Mouse (Mus musculus): Measurements from ENCODE around the gene Foxi1. TPM values are rescaled to one million over a fixed set of nuclear protein-coding genes. Genes with fewer than 3 reads are reported as not detected.
"Not testable (repeated sequence)": the region's sequence is repeated elsewhere in the genome, so short reads cannot be mapped to it uniquely, and the experiment has no call there.

The Foxi1 gene
- polyA plus RNA-seq, 1 experiment = not detected

GRCm38 (mm10) chr11:34227180-34227579, 19.3 kb upstream of the Foxi1 start:
- WGBS = 83% methylated on average over 1 of the region's 1 CpGs
- TF ChIP-seq POLR2A (IDR thresholded peaks at IDR 0.05; ENCODE audit: low read depth, low read length) (no peak), CTCF (IDR thresholded peaks at IDR 0.05; ENCODE audit: extremely low read depth, insufficient read depth, insufficient read length, insufficient replicate concordance) (no peak)
- Histone ChIP-seq H3K4me3 (ENCODE audit: extremely low read depth, insufficient read depth, insufficient read length) (no peak overlapping the region), H3K27ac (ENCODE audit: insufficient read depth, low read length) (no peak overlapping the region), H3K4me1 (ENCODE audit: control insufficient read depth, insufficient read depth, insufficient read length) (no peaks in the 10 kb centered on the region), H3K27me3 (ENCODE audit: control insufficient read depth, insufficient read depth, low read length) (no peaks in the 10 kb centered on the region), H3K36me3 (ENCODE audit: control insufficient read depth, insufficient read depth, low read length) (peaks cover 35% of the 10 kb centered on the region)
- no peak for DNase-seq (ENCODE audit: low read depth in 1 of 2, low spot score in 2 of 2)

- not testable (repeated sequence) for H3K4me3 ChIP-seq (ENCODE audit: extremely low read depth, insufficient read depth, insufficient read length); DNase-seq (ENCODE audit: low read depth in 1 of 2, low spot score in 2 of 2); H3K4me1 ChIP-seq (ENCODE audit: control insufficient read depth, insufficient read depth, insufficient read length); H3K36me3 ChIP-seq (ENCODE audit: control insufficient read depth, insufficient read depth, low read length); H3K27ac ChIP-seq (ENCODE audit: insufficient read depth, low read length); H3K27me3 ChIP-seq (ENCODE audit: control insufficient read depth, insufficient read depth, low read length)
- WGBS = 70% methylated on average over 4 of the region's 4 CpGs
These were observed 12.7 kb upstream of the Foxi1 start for GRCm38 (mm10) chr11:34220596-34220995.

GRCm38 (mm10) chr11:34212853-34213252, 5.0 kb upstream of the Foxi1 start:
- peak in 1 of 2 experiments; percentile 18 for DNase-seq (ENCODE audit: low read depth in 1 of 2, low spot score in 2 of 2)
- no peaks in the 10 kb centered on the region for H3K36me3 ChIP-seq (ENCODE audit: control insufficient read depth, insufficient read depth, low read length)
- no peaks in the 10 kb centered on the region for H3K4me1 ChIP-seq (ENCODE audit: control insufficient read depth, insufficient read depth, insufficient read length)
- no peaks in the 10 kb centered on the region for H3K27me3 ChIP-seq (ENCODE audit: control insufficient read depth, insufficient read depth, low read length)
- no peak for TF ChIP-seq CTCF (IDR thresholded peaks at IDR 0.05; ENCODE audit: extremely low read depth, insufficient read depth, insufficient read length, insufficient replicate concordance)
- no peak for TF ChIP-seq POLR2A (IDR thresholded peaks at IDR 0.05; ENCODE audit: low read depth, low read length)
- 18% methylated on average over 5 of the region's 5 CpGs for WGBS
- H3K4me3 ChIP-seq (ENCODE audit: extremely low read depth, insufficient read depth, insufficient read length) = no peak overlapping the region
- no peak overlapping the region for H3K27ac ChIP-seq (ENCODE audit: insufficient read depth, low read length)

- 50% methylated on average over 1 of the region's 1 CpGs for WGBS
- H3K36me3 ChIP-seq (ENCODE audit: control insufficient read depth, insufficient read depth, low read length) = no peaks in the 10 kb centered on the region
- no peak for DNase-seq (ENCODE audit: low read depth in 1 of 2, low spot score in 2 of 2)
- H3K4me3 ChIP-seq (ENCODE audit: extremely low read depth, insufficient read depth, insufficient read length) = no peak overlapping the region
- TF ChIP-seq CTCF (IDR thresholded peaks at IDR 0.05; ENCODE audit: extremely low read depth, insufficient read depth, insufficient read length, insufficient replicate concordance) = no peak
- no peak for TF ChIP-seq POLR2A (IDR thresholded peaks at IDR 0.05; ENCODE audit: low read depth, low read length)
- no peak overlapping the region for H3K27ac ChIP-seq (ENCODE audit: insufficient read depth, low read length)
- H3K4me1 ChIP-seq (ENCODE audit: control insufficient read depth, insufficient read depth, insufficient read length) = no peaks in the 10 kb centered on the region
- H3K27me3 ChIP-seq (ENCODE audit: control insufficient read depth, insufficient read depth, low read length) = no peaks in the 10 kb centered on the region
These were observed 5.1 kb downstream of the Foxi1 start for GRCm38 (mm10) chr11:34202769-34203168.

- no peaks in the 10 kb centered on the region for H3K36me3 ChIP-seq (ENCODE audit: control insufficient read depth, insufficient read depth, low read length)
- TF ChIP-seq CTCF (IDR thresholded peaks at IDR 0.05; ENCODE audit: extremely low read depth, insufficient read depth, insufficient read length, insufficient replicate concordance) (no peak), POLR2A (IDR thresholded peaks at IDR 0.05; ENCODE audit: low read depth, low read length) (no peak)
- H3K27ac ChIP-seq (ENCODE audit: insufficient read depth, low read length) = no peak overlapping the region
- no peaks in the 10 kb centered on the region for H3K4me1 ChIP-seq (ENCODE audit: control insufficient read depth, insufficient read depth, insufficient read length)
- DNase-seq (ENCODE audit: low read depth in 1 of 2, low spot score in 2 of 2) = no peak
- no peak overlapping the region for H3K4me3 ChIP-seq (ENCODE audit: extremely low read depth, insufficient read depth, insufficient read length)
- WGBS = 90% methylated on average over 3 of the region's 3 CpGs
- H3K27me3 ChIP-seq (ENCODE audit: control insufficient read depth, insufficient read depth, low read length) = no peaks in the 10 kb centered on the region
These were observed 12.7 kb downstream of the Foxi1 start for GRCm38 (mm10) chr11:34195142-34195541.

- TF ChIP-seq POLR2A (IDR thresholded peaks at IDR 0.05; ENCODE audit: low read depth, low read length) (no peak), CTCF (IDR thresholded peaks at IDR 0.05; ENCODE audit: extremely low read depth, insufficient read depth, insufficient read length, insufficient replicate concordance) (no peak)
- Histone ChIP-seq H3K27me3 (ENCODE audit: control insufficient read depth, insufficient read depth, low read length) (no peaks in the 10 kb centered on the region), H3K4me3 (ENCODE audit: extremely low read depth, insufficient read depth, insufficient read length) (no peak overlapping the region), H3K27ac (ENCODE audit: insufficient read depth, low read length) (no peak overlapping the region), H3K36me3 (ENCODE audit: control insufficient read depth, insufficient read depth, low read length) (no peaks in the 10 kb centered on the region), H3K4me1 (ENCODE audit: control insufficient read depth, insufficient read depth, insufficient read length) (no peaks in the 10 kb centered on the region)
- WGBS = 81% methylated on average over 9 of the region's 9 CpGs
- DNase-seq (ENCODE audit: low read depth in 1 of 2, low spot score in 2 of 2) = no peak
These were observed 13.5 kb downstream of the Foxi1 start for GRCm38 (mm10) chr11:34194158-34194941.

GRCm38 (mm10) chr11:34193658-34194057, 14.2 kb downstream of the Foxi1 start:
- Histone ChIP-seq H3K4me1 (ENCODE audit: control insufficient read depth, insufficient read depth, insufficient read length) (no peaks in the 10 kb centered on the region), H3K4me3 (ENCODE audit: extremely low read depth, insufficient read depth, insufficient read length) (no peak overlapping the region), H3K27me3 (ENCODE audit: control insufficient read depth, insufficient read depth, low read length) (no peaks in the 10 kb centered on the region), H3K36me3 (ENCODE audit: control insufficient read depth, insufficient read depth, low read length) (no peaks in the 10 kb centered on the region), H3K27ac (ENCODE audit: insufficient read depth, low read length) (no peak overlapping the region)
- 66% methylated on average over 3 of the region's 3 CpGs for WGBS
- no peak for TF ChIP-seq POLR2A (IDR thresholded peaks at IDR 0.05; ENCODE audit: low read depth, low read length)
- TF ChIP-seq CTCF (IDR thresholded peaks at IDR 0.05; ENCODE audit: extremely low read depth, insufficient read depth, insufficient read length, insufficient replicate concordance) = no peak
- no peak for DNase-seq (ENCODE audit: low read depth in 1 of 2, low spot score in 2 of 2)
